Mouse (Mus musculus) liver, embryonic 16.5 days (tissue): ENCODE results near the gene Tmem185b. TPM values are rescaled to one million over a fixed set of nuclear protein-coding genes. Genes with fewer than 3 reads are reported as not detected.

Experiments
- ATAC-seq: fragments of 200-750 bp; cut with Nextera tagmentation; 2 replicates; pipeline ENCODE4 v1.8.0; 2017; ENCODE audit warnings: low read depth, mild to moderate bottlenecking, moderate number of reproducible peaks, moderate library complexity
- H3K27ac ChIP-seq: fragments of 300-500 bp; sonication (generic); 2 replicates; pipeline ENCODE4 v1.5.1; 2014; ENCODE audit warnings: mild to moderate bottlenecking, low read length
- H3K27me3 ChIP-seq: fragments of 300-500 bp; sonication (generic); 2 replicates; pipeline ENCODE4 v1.6.1; 2014; ENCODE audit warnings: low read depth, low read length, mixed read lengths; ENCODE audit not compliant: control insufficient read depth, insufficient read depth
- H3K36me3 ChIP-seq: fragments of 300-500 bp; sonication (generic); 2 replicates; pipeline ENCODE4 v1.6.1; 2014; ENCODE audit warnings: mild to moderate bottlenecking; ENCODE audit not compliant: control insufficient read depth, insufficient read depth
- H3K4me1 ChIP-seq: fragments of 300-500 bp; sonication (generic); 2 replicates; pipeline ENCODE4 v1.6.1; 2014; ENCODE audit warnings: low read depth, low read length, mixed read lengths; ENCODE audit not compliant: control insufficient read depth
- H3K4me2 ChIP-seq: fragments of 300-500 bp; sonication (generic); 2 replicates; pipeline ENCODE4 v1.6.1; 2014; ENCODE audit warnings: low read depth, low read length, mixed read lengths
- H3K4me3 ChIP-seq: fragments of 300-500 bp; sonication (generic); 2 replicates; pipeline ENCODE4 v1.5.1; 2014; ENCODE audit warnings: low read depth, mild to moderate bottlenecking, low read length
- H3K9ac ChIP-seq: fragments of 300-500 bp; sonication (generic); 2 replicates; pipeline ENCODE4 v1.6.1; 2014; ENCODE audit warnings: low read depth, low read length
- H3K9me3 ChIP-seq: fragments of 300-500 bp; sonication (generic); replicated peaks from 2 replicates; pipeline ENCODE4 v1.6.1; 2016; ENCODE audit warnings: low read length; ENCODE audit not compliant: control insufficient read depth
- WGBS: fragments of 180-500 bp; shearing (Covaris S2); extraction: QIAGEN DNeasy Blood & Tissue Kit; methylation state at CpG from one replicate; pipeline ENCODE4 v1.1.7; 2014; ENCODE audit not compliant: insufficient replicate concordance; 5-methylcytosine and 5-hydroxymethylcytosine counted together
- polyA plus RNA-seq: library from polyadenylated mRNA; unstranded; fragments of >200 nt; fragmentation: Nextera tagmentation; extraction: Ambion mirVana; gene quantifications from 2 replicates; pipeline ENCODE4 v1.2.1, GENCODE M21; 2015

Tmem185b gene
- polyA plus RNA-seq, 1 experiment from 2014 or later = 7.6 TPM

DNA sequence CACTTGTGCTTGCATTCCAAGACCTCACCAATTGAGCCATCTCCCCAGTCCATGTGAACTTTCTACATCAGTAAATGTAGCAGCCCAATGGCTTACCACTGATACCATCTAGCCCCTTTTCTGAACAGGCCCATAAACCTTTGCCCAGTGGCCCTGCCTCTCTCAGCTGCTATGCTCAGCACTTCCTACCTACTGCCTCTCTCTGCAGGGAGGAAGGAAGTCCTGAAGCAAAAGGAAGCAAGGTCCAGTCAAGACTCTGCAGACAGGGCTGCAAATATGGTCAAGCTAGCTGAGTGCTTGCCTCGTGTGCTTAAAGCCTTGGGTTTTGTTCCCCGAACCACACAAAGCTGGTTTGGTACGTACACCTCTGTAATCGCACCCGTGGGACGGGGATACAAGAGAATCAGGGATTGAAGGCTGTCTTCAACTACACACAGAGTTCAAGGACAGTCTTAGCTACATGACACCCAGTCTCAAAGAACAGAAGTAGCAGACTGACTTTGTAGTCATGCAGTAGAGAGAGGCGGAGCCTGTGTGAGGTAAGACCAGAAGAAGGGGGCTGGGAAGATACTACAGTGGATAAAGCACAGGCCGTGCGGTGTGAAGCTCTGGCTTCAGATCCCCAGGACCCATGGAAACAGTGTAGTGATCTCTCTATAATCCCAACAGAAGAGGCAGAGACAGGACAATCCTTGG, 27.3 kb upstream of the Tmem185b start:
- peak; percentile 39; the same call in 1 of the 2 replicates for ATAC-seq
- H3K4me1 ChIP-seq = peaks cover 29% of the 10 kb centered on the region
- no peak overlapping the region for H3K4me3 ChIP-seq
- no peaks in the 10 kb centered on the region for H3K27me3 ChIP-seq
- H3K27ac ChIP-seq = peak overlapping the region; percentile 56
- no peaks in the 10 kb centered on the region for H3K9me3 ChIP-seq
- no peak overlapping the region for H3K9ac ChIP-seq
- H3K36me3 ChIP-seq = no peaks in the 10 kb centered on the region
- no peak overlapping the region; the same call in 1 of the 2 replicates for H3K4me2 ChIP-seq
- WGBS = 53% methylated on average over 9 of the region's 9 CpGs

DNA sequence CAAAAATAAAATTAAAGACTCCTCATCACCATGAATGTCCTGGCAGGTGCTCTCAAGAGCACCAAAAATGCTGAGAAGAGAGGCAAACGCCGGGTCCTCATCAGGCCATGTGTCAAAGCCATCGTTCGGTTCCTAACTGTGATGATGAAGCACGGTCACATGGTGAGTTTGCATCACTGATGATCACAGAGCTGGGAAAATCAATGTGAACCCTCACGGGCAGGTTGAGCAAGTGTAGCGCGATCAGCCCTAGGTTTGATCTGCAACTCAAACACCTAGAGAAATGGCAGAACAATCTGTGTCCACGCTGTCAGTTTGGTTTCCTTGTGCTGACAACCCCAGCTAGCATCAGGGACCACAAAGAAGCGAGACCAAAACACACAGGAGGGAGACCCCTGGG, 26.5 kb upstream of the Tmem185b start:
- Histone ChIP-seq H3K27ac (peak overlapping the region; percentile 50; the same call in 1 of the 2 replicates), H3K27me3 (no peaks in the 10 kb centered on the region), H3K4me3 (no peak overlapping the region), H3K4me1 (peaks cover 29% of the 10 kb centered on the region), H3K9me3 (no peaks in the 10 kb centered on the region), H3K4me2 (no peak overlapping the region), H3K36me3 (no peaks in the 10 kb centered on the region), H3K9ac (no peak overlapping the region)
- 68% methylated on average over 10 of the region's 10 CpGs for WGBS
- no peak for ATAC-seq

DNA sequence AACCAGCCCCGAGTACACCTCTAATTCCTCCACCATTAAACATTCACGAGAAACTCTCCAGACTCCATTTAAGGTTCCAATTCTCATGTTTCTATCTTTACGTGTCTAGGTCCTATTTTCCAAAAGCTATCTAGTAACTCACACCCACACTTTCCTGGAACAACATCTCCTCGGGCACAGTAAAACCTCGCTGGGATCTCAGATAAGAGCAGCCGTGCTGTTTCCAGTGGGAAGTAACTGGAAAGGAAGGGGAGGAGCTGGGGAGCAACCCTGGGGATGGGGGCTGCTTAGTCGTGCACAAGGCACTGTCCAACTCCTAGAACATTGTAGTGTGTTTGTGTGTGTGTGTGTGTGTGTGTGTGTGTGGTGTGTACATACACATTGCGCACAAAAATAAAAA, 24.1 kb upstream of the Tmem185b start:
- 32% methylated on average over 8 of the region's 8 CpGs for WGBS
- H3K9me3 ChIP-seq = no peaks in the 10 kb centered on the region
- H3K27me3 ChIP-seq = no peaks in the 10 kb centered on the region
- H3K4me1 ChIP-seq = peaks cover 35% of the 10 kb centered on the region
- no peak overlapping the region for H3K4me2 ChIP-seq
- no peak overlapping the region for H3K9ac ChIP-seq
- H3K4me3 ChIP-seq = no peak overlapping the region
- no peak for ATAC-seq
- H3K27ac ChIP-seq = no peak overlapping the region
- H3K36me3 ChIP-seq = no peaks in the 10 kb centered on the region

DNA sequence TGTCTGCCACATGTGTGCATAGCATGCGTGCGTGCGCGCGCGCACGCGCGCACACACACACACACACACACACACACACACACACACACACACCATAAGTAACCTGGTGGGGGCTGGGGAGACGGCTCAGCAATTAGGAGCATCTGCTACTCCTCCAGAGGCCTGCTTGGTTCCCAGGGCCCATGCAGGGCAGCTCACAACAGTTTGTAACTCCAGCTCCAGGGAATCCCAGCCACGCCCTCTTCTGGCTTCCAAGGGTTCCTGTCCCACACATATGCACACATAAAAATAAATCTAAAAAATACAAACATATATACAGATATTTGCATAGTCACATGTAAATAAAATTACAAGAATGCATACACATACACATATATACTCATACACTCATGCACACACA, 23.2 kb upstream of the Tmem185b start:
- Histone ChIP-seq H3K27ac (no peak overlapping the region), H3K4me3 (no peak overlapping the region), H3K36me3 (no peaks in the 10 kb centered on the region), H3K27me3 (no peaks in the 10 kb centered on the region), H3K9me3 (no peaks in the 10 kb centered on the region), H3K4me1 (peaks cover 33% of the 10 kb centered on the region), H3K9ac (no peak overlapping the region), H3K4me2 (peak overlapping the region; percentile 71)
- no peak for ATAC-seq
- 40% methylated on average over 11 of the region's 11 CpGs for WGBS

DNA sequence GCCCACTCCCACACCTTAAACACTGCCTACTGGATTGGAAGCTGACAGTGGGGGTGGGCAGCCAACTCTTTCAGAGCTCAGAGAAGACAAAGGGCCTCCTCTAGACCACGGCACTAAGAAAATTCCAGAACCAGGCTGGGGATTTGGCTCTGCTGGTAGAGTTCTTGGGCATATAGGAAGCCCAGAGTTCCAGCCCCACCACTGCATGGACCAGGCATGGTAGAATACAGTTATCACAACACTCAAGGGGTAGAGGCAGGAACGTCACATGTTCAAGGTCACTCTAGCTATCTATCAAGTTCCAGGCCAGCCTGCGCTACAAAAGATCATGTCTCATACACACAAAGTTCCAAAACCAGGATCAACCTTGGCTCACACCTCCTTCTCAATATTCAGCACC, 22.8 kb upstream of the Tmem185b start:
- Histone ChIP-seq H3K9me3 (no peaks in the 10 kb centered on the region), H3K4me3 (peak overlapping the region; percentile 71), H3K27me3 (no peaks in the 10 kb centered on the region), H3K4me2 (peak overlapping the region; percentile 71), H3K27ac (no peak overlapping the region), H3K4me1 (peaks cover 32% of the 10 kb centered on the region), H3K9ac (no peak overlapping the region), H3K36me3 (no peaks in the 10 kb centered on the region)
- ATAC-seq = no peak
- WGBS = 52% methylated on average over 3 of the region's 3 CpGs

DNA sequence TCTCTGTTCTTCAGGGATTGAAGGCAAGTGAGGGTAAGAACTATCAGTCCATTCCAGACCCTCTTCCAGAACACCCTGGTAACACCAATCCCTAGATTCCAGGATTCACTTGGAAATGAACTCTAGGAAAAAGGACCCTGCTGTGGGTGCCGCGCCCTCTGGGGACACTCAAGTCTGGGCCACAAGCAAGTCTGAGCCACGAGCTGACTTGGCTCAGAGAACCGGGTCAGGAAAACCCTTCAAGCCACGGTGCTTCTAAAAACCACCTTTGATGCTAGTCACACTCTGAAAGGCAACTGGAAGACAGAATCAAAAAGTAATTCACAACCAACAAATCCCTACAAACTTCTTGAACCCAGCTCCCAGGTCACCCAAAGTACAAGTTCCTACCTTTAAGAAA, 22.2 kb upstream of the Tmem185b start:
- peak overlapping the region; percentile 71 for H3K4me3 ChIP-seq
- peaks cover 25% of the 10 kb centered on the region for H3K4me1 ChIP-seq
- no peaks in the 10 kb centered on the region for H3K36me3 ChIP-seq
- H3K9ac ChIP-seq = peak overlapping the region; percentile 61
- H3K27me3 ChIP-seq = no peaks in the 10 kb centered on the region
- no peaks in the 10 kb centered on the region for H3K9me3 ChIP-seq
- WGBS = 21% methylated on average over 5 of the region's 5 CpGs
- peak overlapping the region; percentile 81 for H3K27ac ChIP-seq
- peak overlapping the region; percentile 71 for H3K4me2 ChIP-seq
- no peak for ATAC-seq

DNA sequence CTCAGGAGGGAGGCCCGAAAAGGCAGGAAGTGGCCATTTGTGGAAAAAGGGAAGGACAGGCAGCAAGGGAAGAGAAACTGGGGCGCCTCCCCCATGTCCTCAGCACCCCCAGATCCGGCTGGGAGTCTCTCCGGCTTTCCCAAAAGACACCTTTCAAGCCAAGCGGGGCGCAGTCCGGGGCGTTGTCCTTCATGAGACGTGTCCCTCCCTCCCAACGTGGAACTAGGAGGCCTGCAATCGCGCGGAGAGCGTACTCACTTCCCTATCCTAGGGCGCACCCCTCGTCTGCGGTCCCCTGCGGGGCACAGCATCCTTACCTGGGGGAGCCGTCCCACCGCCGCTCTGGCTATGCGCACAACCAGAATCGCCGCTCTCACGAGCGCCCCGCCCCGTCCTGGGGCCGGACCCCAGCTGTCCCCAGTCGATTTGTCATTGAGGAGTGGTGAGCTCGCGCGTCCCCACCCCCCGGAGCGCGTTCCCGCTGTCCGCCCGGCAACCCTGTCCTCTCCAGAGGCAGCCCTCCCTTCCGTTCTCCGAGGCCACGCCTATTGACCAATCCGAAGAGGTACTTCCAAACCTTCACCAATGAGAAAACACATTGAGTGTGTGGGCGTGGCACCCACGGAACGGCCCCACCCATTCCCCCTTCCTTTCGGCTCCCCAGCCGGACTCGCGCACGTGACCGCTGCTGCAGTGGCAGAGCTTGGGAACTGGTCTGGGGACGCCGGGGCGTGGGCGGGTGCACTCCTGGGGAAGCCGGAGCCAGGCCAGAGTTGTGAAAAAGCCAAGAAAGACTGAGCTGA, 21.5 kb upstream of the Tmem185b start, which contains the start of gene Ralb:
Ralb (minus strand) TSS at position 535 of the 803 bp plus-strand sequence.
- no peaks in the 10 kb centered on the region for H3K36me3 ChIP-seq
- H3K4me3 ChIP-seq = peak within 1 kb of the TSS; percentile 71
- H3K4me1 ChIP-seq = peaks cover 19% of the 10 kb centered on the region
- peak within 1 kb of the TSS; percentile 81 for H3K27ac ChIP-seq
- no peaks in the 10 kb centered on the region for H3K9me3 ChIP-seq
- H3K27me3 ChIP-seq = no peaks in the 10 kb centered on the region
- H3K9ac ChIP-seq = peak within 1 kb of the TSS; percentile 61
- WGBS = under 1% methylated on average over 56 of the region's 57 CpGs
- H3K4me2 ChIP-seq = peak within 1 kb of the TSS; percentile 71
- peak; percentile 95 for ATAC-seq

DNA sequence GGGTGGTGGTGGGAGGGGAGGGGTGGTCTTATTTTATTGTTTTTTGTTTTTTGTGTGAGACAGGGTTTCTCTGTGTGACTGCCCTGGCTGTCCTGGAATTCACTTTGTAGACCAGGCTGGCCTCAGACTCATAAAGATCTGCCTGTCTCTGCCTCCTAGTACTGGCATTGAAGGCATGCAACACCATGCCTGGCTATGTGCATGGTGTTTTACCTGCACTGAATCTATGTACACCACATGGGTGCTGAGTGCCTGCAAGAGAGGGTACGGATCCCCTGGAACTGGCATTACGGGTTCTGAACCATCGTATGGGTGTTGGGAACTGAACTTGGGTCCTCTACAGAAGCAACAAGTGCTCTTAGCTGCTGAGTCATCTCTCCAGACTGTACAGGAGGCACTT, 20.0 kb upstream of the Tmem185b start:
- H3K4me1 ChIP-seq = peaks cover 14% of the 10 kb centered on the region
- no peak overlapping the region for H3K4me3 ChIP-seq
- H3K9ac ChIP-seq = no peak overlapping the region
- WGBS = 74% methylated on average over 3 of the region's 3 CpGs
- H3K4me2 ChIP-seq = no peak overlapping the region
- H3K27me3 ChIP-seq = no peaks in the 10 kb centered on the region
- H3K9me3 ChIP-seq = no peaks in the 10 kb centered on the region
- no peak overlapping the region for H3K27ac ChIP-seq
- H3K36me3 ChIP-seq = no peaks in the 10 kb centered on the region
- ATAC-seq = no peak

DNA sequence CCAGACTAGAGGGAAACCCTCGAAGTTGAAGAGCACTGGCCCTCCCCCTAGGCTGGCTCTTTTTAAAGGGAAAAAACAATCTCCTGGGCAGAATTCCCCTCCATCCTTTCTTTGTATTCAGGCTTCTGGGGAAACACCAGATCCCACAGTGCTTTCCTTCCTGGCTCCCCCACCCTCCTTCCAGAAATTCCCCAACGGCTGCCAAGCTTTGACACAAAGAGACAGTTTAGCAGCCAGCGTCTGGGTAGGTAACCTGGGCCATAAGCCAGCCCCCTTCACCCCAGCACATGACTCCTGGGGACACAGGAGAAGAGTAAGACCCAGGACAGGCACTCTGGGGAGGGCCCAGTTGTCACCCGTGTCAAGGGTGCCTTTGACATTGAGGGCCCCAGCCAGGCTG, 17.4 kb upstream of the Tmem185b start:
- no peak for ATAC-seq

More for the DNA sequence above, 17.4 kb upstream of the Tmem185b start:
- no peaks in the 10 kb centered on the region for H3K36me3 ChIP-seq
- no peak overlapping the region for H3K27ac ChIP-seq
- no peak overlapping the region for H3K9ac ChIP-seq
- H3K9me3 ChIP-seq = no peaks in the 10 kb centered on the region
- H3K4me3 ChIP-seq = no peak overlapping the region
- peaks cover 8% of the 10 kb centered on the region for H3K4me1 ChIP-seq
- no peaks in the 10 kb centered on the region for H3K27me3 ChIP-seq
- no peak overlapping the region for H3K4me2 ChIP-seq
- 30% methylated on average over 4 of the region's 4 CpGs for WGBS
